Mouse (Mus musculus): ENCODE data around the gene Clpx. TPM values are rescaled to one million over a fixed set of nuclear protein-coding genes. Genes with fewer than 3 reads are reported as not detected.
"Not testable (repeated sequence)": the region's sequence is repeated elsewhere in the genome, so short reads cannot be mapped to it uniquely, and the experiment has no call there.

Clpx gene
- total and polyA plus RNA-seq, 2 experiments from 2014 or later, result 20.6 to 40.1 TPM

- H3K4me3 ChIP-seq (ENCODE audit: low read depth, low read length), result no peak overlapping the region
Measured at GRCm38 (mm10) chr9:65281536-65282151, 12.4 kb upstream of the Clpx start.

GRCm38 (mm10) chr9:65283301-65283700 is 10.8 kb upstream of the Clpx start:
- 4% methylated on average over 3 of the region's 3 CpGs for WGBS
- Histone ChIP-seq H3K36me3 (ENCODE audit: insufficient read depth, low read length) (no peaks in the 10 kb centered on the region), H3K27ac (ENCODE audit: low read depth, low read length) (no peak overlapping the region), H3K4me1 (ENCODE audit: insufficient read depth, low read length) (no peaks in the 10 kb centered on the region), H3K9me3 (ENCODE audit: low read length) (no peaks in the 10 kb centered on the region), H3K4me2 (ENCODE audit: low read depth, low read length, poor library complexity, severe bottlenecking) (no peak overlapping the region), H3K4me3 (ENCODE audit: low read depth, low read length) (no peak overlapping the region), H3K9ac (replicated peaks; ENCODE audit: low read length, poor library complexity, severe bottlenecking) (no peak overlapping the region), H3K27me3 (ENCODE audit: insufficient read depth, low read length) (no peaks in the 10 kb centered on the region)
- peak; percentile 84 for DNase-seq (ENCODE audit: low spot score)
- no peak for ATAC-seq (ENCODE audit: low FRiP score)
- peak; percentile 88 for TF ChIP-seq CTCF (IDR thresholded peaks at IDR 0.05)

More at GRCm38 (mm10) chr9:65281536-65282151, 12.4 kb upstream of the Clpx start:
- ATAC-seq (ENCODE audit: low FRiP score) (no peak), DNase-seq (ENCODE audit: low spot score) (peak; percentile 17)
- H3K27ac ChIP-seq (ENCODE audit: low read depth, low read length), result no peak overlapping the region
- H3K4me1 ChIP-seq (ENCODE audit: insufficient read depth, low read length), result no peaks in the 10 kb centered on the region
- H3K36me3 ChIP-seq (ENCODE audit: insufficient read depth, low read length), result no peaks in the 10 kb centered on the region
- H3K9me3 ChIP-seq (ENCODE audit: low read length), result no peaks in the 10 kb centered on the region
- no peak overlapping the region for H3K4me2 ChIP-seq (ENCODE audit: low read depth, low read length, poor library complexity, severe bottlenecking)
- TF ChIP-seq CTCF (IDR thresholded peaks at IDR 0.05), result no peak; the same call in 1 of the 2 replicates
- WGBS, result 70% methylated on average over 5 of the region's 5 CpGs
- no peaks in the 10 kb centered on the region for H3K27me3 ChIP-seq (ENCODE audit: insufficient read depth, low read length)
- no peak overlapping the region for H3K9ac ChIP-seq (replicated peaks; ENCODE audit: low read length, poor library complexity, severe bottlenecking)

GRCm38 (mm10) chr9:65288252-65288651 is 5.8 kb upstream of the Clpx start:
- H3K27ac ChIP-seq (ENCODE audit: low read depth, low read length); H3K9ac ChIP-seq (replicated peaks; ENCODE audit: low read length, poor library complexity, severe bottlenecking); DNase-seq (ENCODE audit: low spot score); H3K4me2 ChIP-seq (ENCODE audit: low read depth, low read length, poor library complexity, severe bottlenecking); H3K27me3 ChIP-seq (ENCODE audit: insufficient read depth, low read length); H3K4me1 ChIP-seq (ENCODE audit: insufficient read depth, low read length); H3K9me3 ChIP-seq (ENCODE audit: low read length); H3K36me3 ChIP-seq (ENCODE audit: insufficient read depth, low read length); ATAC-seq (ENCODE audit: low FRiP score); H3K4me3 ChIP-seq (ENCODE audit: low read depth, low read length): not testable (repeated sequence)
- WGBS, result 93% methylated on average over 5 of the region's 5 CpGs

- 92% methylated on average over 4 of the region's 4 CpGs for WGBS
- H3K27ac ChIP-seq (ENCODE audit: low read depth, low read length), result no peak overlapping the region
- H3K9ac ChIP-seq (replicated peaks; ENCODE audit: low read length, poor library complexity, severe bottlenecking), result no peak overlapping the region
- no peaks in the 10 kb centered on the region for H3K9me3 ChIP-seq (ENCODE audit: low read length)
- H3K4me2 ChIP-seq (ENCODE audit: low read depth, low read length, poor library complexity, severe bottlenecking), result no peak overlapping the region
- no peak overlapping the region for H3K4me3 ChIP-seq (ENCODE audit: low read depth, low read length)
- ATAC-seq (ENCODE audit: low FRiP score) (no peak), DNase-seq (ENCODE audit: low spot score) (no peak)
- H3K27me3 ChIP-seq (ENCODE audit: insufficient read depth, low read length), result no peaks in the 10 kb centered on the region
- H3K4me1 ChIP-seq (ENCODE audit: insufficient read depth, low read length), result no peaks in the 10 kb centered on the region; the same call in 1 of the 2 replicates
- no peak for TF ChIP-seq CTCF (IDR thresholded peaks at IDR 0.05)
- H3K36me3 ChIP-seq (ENCODE audit: insufficient read depth, low read length), result no peaks in the 10 kb centered on the region
Measured at GRCm38 (mm10) chr9:65289988-65290387, 4.1 kb upstream of the Clpx start.

- H3K27me3 ChIP-seq (ENCODE audit: insufficient read depth, low read length), result no peaks in the 10 kb centered on the region
- no peaks in the 10 kb centered on the region for H3K9me3 ChIP-seq (ENCODE audit: low read length)
- H3K4me3 ChIP-seq (ENCODE audit: low read depth, low read length), result no peak overlapping the region
- no peak overlapping the region for H3K9ac ChIP-seq (replicated peaks; ENCODE audit: low read length, poor library complexity, severe bottlenecking)
- 96% methylated on average over 3 of the region's 3 CpGs for WGBS
- H3K27ac ChIP-seq (ENCODE audit: low read depth, low read length), result no peak overlapping the region
- H3K4me1 ChIP-seq (ENCODE audit: insufficient read depth, low read length), result no peaks in the 10 kb centered on the region; the same call in 1 of the 2 replicates
- no peak for DNase-seq (ENCODE audit: low spot score)
- peaks cover 2% of the 10 kb centered on the region; the same call in 1 of the 2 replicates for H3K36me3 ChIP-seq (ENCODE audit: insufficient read depth, low read length)
- TF ChIP-seq CTCF (IDR thresholded peaks at IDR 0.05), result no peak
- H3K4me2 ChIP-seq (ENCODE audit: low read depth, low read length, poor library complexity, severe bottlenecking), result no peak overlapping the region
- ATAC-seq (ENCODE audit: low FRiP score), result no peak
Measured at GRCm38 (mm10) chr9:65292421-65292820, 1.6 kb upstream of the Clpx start.

- Histone ChIP-seq H3K9me3 (ENCODE audit: low read length) (no peaks in the 10 kb centered on the region), H3K9ac (replicated peaks; ENCODE audit: low read length, poor library complexity, severe bottlenecking) (peak overlapping the region; percentile 50; the same call in 1 of the 2 replicates), H3K4me3 (ENCODE audit: low read depth, low read length) (peak overlapping the region; percentile 96), H3K36me3 (ENCODE audit: insufficient read depth, low read length) (peaks cover 6% of the 10 kb centered on the region; the same call in 1 of the 2 replicates), H3K27ac (ENCODE audit: low read depth, low read length) (peak overlapping the region; percentile 48; the same call in 1 of the 2 replicates), H3K4me2 (ENCODE audit: low read depth, low read length, poor library complexity, severe bottlenecking) (peak overlapping the region; percentile 89), H3K4me1 (ENCODE audit: insufficient read depth, low read length) (no peaks in the 10 kb centered on the region; the same call in 1 of the 2 replicates), H3K27me3 (ENCODE audit: insufficient read depth, low read length) (no peaks in the 10 kb centered on the region)
- ATAC-seq (ENCODE audit: low FRiP score) (no peak), DNase-seq (ENCODE audit: low spot score) (no peak)
- WGBS, result 38% methylated on average over 5 of the region's 5 CpGs
- no peak for TF ChIP-seq CTCF (IDR thresholded peaks at IDR 0.05)
Measured at GRCm38 (mm10) chr9:65293119-65293518, 941 bp upstream of the Clpx start.
